Mouse (Mus musculus) brain, embryonic 18.5 days (tissue): ENCODE data around the gene Gm45808.
A peak's percentile ranks its signal among the peaks of the same experiment; 100 is the strongest.
"Not testable (repeated sequence)": the region's sequence is repeated elsewhere in the genome, so short reads cannot be mapped to it uniquely, and the experiment has no call there.

Source experiments
- DNase-seq: peaks from one replicate; pipeline ENCODE4 v3.0.0-alpha.2; 2012; ENCODE audit warnings: low read depth, low spot score

The Gm45808 gene

GRCm38 (mm10) chr7:45486761-45487415, at the start of gene Gm45808:
TSS of gene Gm45808 (minus strand) at chr7:45486811.
- no peak for DNase-seq

- no peak for DNase-seq
Observed at GRCm38 (mm10) chr7:45535676-45536075, 49.1 kb upstream of the Gm45808 start.

- no peak for DNase-seq
Observed at GRCm38 (mm10) chr7:45530643-45531042, 44.0 kb upstream of the Gm45808 start.

GRCm38 (mm10) chr7:45529461-45529860, 42.9 kb upstream of the Gm45808 start:
- no peak for DNase-seq

GRCm38 (mm10) chr7:45527169-45527568, 40.6 kb upstream of the Gm45808 start:
- not testable (repeated sequence) for DNase-seq

GRCm38 (mm10) chr7:45526474-45527120, 40.0 kb upstream of the Gm45808 start:
- no peak for DNase-seq

GRCm38 (mm10) chr7:45525809-45526473, 39.3 kb upstream of the Gm45808 start, which contains the start of the genes Ppp1r15a and Plekha4:
TSS of gene Ppp1r15a (minus strand) at chr7:45526268.
TSS of gene Plekha4 (plus strand) at chr7:45526330.
- DNase-seq = peak; percentile 72

GRCm38 (mm10) chr7:45524841-45525621, 38.4 kb upstream of the Gm45808 start:
- DNase-seq = no peak

GRCm38 (mm10) chr7:45523678-45524170, 37.1 kb upstream of the Gm45808 start:
- DNase-seq = no peak

- DNase-seq = no peak
Observed at GRCm38 (mm10) chr7:45522957-45523676, 36.5 kb upstream of the Gm45808 start.

- no peak for DNase-seq
Observed at GRCm38 (mm10) chr7:45522194-45522752, 35.7 kb upstream of the Gm45808 start.

- DNase-seq = peak; percentile 87
Observed at GRCm38 (mm10) chr7:45521728-45522184, 35.1 kb upstream of the Gm45808 start.

GRCm38 (mm10) chr7:45520605-45521004, 34.0 kb upstream of the Gm45808 start:
- DNase-seq = no peak

- DNase-seq = no peak
Observed at GRCm38 (mm10) chr7:45519345-45520120, 32.9 kb upstream of the Gm45808 start.

GRCm38 (mm10) chr7:45518618-45519017, 32.0 kb upstream of the Gm45808 start:
- no peak for DNase-seq

- DNase-seq = not testable (repeated sequence)
Observed at GRCm38 (mm10) chr7:45516846-45517245, 30.2 kb upstream of the Gm45808 start.

- no peak for DNase-seq
Observed at GRCm38 (mm10) chr7:45515436-45515835, 28.8 kb upstream of the Gm45808 start.

- no peak for DNase-seq
Observed at GRCm38 (mm10) chr7:45514411-45514810, 27.8 kb upstream of the Gm45808 start.

GRCm38 (mm10) chr7:45509912-45510787, 23.5 kb upstream of the Gm45808 start, which contains the start of gene Nucb1:
TSS of gene Nucb1 (minus strand) at chr7:45510406.
- DNase-seq = peak; percentile 83
